Mouse (Mus musculus): ENCODE results near the gene Zfp618. TPM values are rescaled to one million over a fixed set of nuclear protein-coding genes. Genes with fewer than 3 reads are reported as not detected.

Gene Zfp618
- polyA plus RNA-seq, 1 experiment = 12.8 TPM

- Histone ChIP-seq H3K27ac (ENCODE audit: control insufficient read depth, insufficient read depth, low read depth, low read length) (no peak overlapping the region), H3K27me3 (ENCODE audit: control insufficient read depth, insufficient read depth, low read length) (no peaks in the 10 kb centered on the region), H3K36me3 (ENCODE audit: control insufficient read depth, insufficient read depth, low read length) (no peaks in the 10 kb centered on the region), H3K4me3 (ENCODE audit: control insufficient read depth, low read depth, low read length) (no peak overlapping the region), H3K4me1 (ENCODE audit: control insufficient read depth, insufficient read depth, low read length) (no peaks in the 10 kb centered on the region)
- TF ChIP-seq CTCF (IDR thresholded peaks at IDR 0.05; ENCODE audit: control insufficient read depth, insufficient read depth, insufficient replicate concordance, low read depth, low read length) (no peak), POLR2A (IDR thresholded peaks at IDR 0.05; ENCODE audit: control insufficient read depth, low read depth, low read length) (no peak)
Observed at GRCm38 (mm10) chr4:63038937-63039336, 73.6 kb downstream of the Zfp618 start.

GRCm38 (mm10) chr4:63048606-63049005 lies 83.2 kb downstream of the Zfp618 start:
- Histone ChIP-seq H3K27me3 (ENCODE audit: control insufficient read depth, insufficient read depth, low read length) (no peaks in the 10 kb centered on the region), H3K4me3 (ENCODE audit: control insufficient read depth, low read depth, low read length) (no peak overlapping the region), H3K4me1 (ENCODE audit: control insufficient read depth, insufficient read depth, low read length) (no peaks in the 10 kb centered on the region), H3K36me3 (ENCODE audit: control insufficient read depth, insufficient read depth, low read length) (no peaks in the 10 kb centered on the region), H3K27ac (ENCODE audit: control insufficient read depth, insufficient read depth, low read depth, low read length) (no peak overlapping the region)
- TF ChIP-seq CTCF (IDR thresholded peaks at IDR 0.05; ENCODE audit: control insufficient read depth, insufficient read depth, insufficient replicate concordance, low read depth, low read length) (no peak), POLR2A (IDR thresholded peaks at IDR 0.05; ENCODE audit: control insufficient read depth, low read depth, low read length) (no peak)

DNA sequence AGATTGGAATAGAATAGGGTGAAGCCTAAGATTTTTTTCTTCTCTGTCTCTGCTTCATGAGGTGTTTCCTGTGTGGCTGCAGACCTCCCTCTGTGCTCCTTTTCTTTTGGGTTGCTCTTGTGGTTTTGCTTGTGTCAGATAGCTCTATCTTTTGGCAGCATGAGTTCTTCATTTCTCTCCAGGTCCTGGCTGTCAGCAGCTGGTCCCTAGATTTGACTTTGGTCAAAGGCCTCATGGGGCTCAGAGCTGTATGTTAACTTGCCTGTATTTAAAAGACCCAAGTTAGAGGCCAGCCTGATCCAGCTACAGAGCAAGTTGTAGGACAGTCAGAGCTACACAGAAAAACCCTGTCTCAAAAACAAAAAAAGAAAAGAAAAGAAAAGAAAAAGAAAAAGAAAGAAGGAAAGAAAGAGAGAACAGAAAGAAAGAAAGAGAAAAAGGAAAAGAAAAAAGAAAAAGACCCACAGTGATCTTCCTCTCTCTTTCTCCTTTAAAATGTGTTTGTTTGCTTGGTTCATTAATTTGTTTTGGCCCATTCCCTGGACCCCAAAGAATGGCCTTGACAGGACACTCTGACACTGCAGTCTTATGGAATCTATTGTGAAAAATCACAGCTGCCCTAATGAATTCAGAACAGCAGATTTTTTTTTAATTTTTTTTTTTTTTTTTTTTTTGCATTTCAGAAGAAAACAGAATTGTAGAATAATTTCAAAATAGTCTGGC lies 84.4 kb downstream of the Zfp618 start:
- Histone ChIP-seq H3K36me3 (ENCODE audit: control insufficient read depth, insufficient read depth, low read length) (no peaks in the 10 kb centered on the region), H3K27ac (ENCODE audit: control insufficient read depth, insufficient read depth, low read depth, low read length) (no peak overlapping the region), H3K27me3 (ENCODE audit: control insufficient read depth, insufficient read depth, low read length) (no peaks in the 10 kb centered on the region), H3K4me3 (ENCODE audit: control insufficient read depth, low read depth, low read length) (no peak overlapping the region), H3K4me1 (ENCODE audit: control insufficient read depth, insufficient read depth, low read length) (no peaks in the 10 kb centered on the region)
- TF ChIP-seq POLR2A (IDR thresholded peaks at IDR 0.05; ENCODE audit: control insufficient read depth, low read depth, low read length) (no peak), CTCF (IDR thresholded peaks at IDR 0.05; ENCODE audit: control insufficient read depth, insufficient read depth, insufficient replicate concordance, low read depth, low read length) (no peak)

- no peaks in the 10 kb centered on the region for H3K36me3 ChIP-seq (ENCODE audit: control insufficient read depth, insufficient read depth, low read length)
- H3K27ac ChIP-seq (ENCODE audit: control insufficient read depth, insufficient read depth, low read depth, low read length) = no peak overlapping the region
- no peaks in the 10 kb centered on the region for H3K27me3 ChIP-seq (ENCODE audit: control insufficient read depth, insufficient read depth, low read length)
- H3K4me1 ChIP-seq (ENCODE audit: control insufficient read depth, insufficient read depth, low read length) = no peaks in the 10 kb centered on the region
- TF ChIP-seq CTCF (IDR thresholded peaks at IDR 0.05; ENCODE audit: control insufficient read depth, insufficient read depth, insufficient replicate concordance, low read depth, low read length) = no peak
- no peak for TF ChIP-seq POLR2A (IDR thresholded peaks at IDR 0.05; ENCODE audit: control insufficient read depth, low read depth, low read length)
- H3K4me3 ChIP-seq (ENCODE audit: control insufficient read depth, low read depth, low read length) = no peak overlapping the region
Observed at GRCm38 (mm10) chr4:63050319-63050676, 84.9 kb downstream of the Zfp618 start.

DNA sequence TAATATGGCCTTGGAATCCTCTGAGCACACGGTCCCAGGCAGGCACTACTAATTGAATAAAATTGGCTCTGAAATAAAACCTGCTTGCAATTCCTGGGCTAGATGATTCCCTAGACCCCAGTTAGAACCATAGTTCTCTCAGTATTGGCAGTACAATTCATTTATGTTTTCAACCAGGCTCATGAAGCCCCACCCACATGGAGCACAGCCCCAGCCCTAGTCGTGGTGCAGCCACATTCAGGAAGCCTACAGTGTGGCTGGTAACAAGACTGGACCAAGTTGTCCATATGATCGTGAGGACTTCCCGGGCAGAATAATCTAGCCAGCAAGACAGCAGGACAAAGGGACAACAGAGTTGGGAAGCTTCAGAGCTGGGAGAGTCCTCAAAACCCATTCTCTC lies 85.6 kb downstream of the Zfp618 start:
- H3K4me3 ChIP-seq (ENCODE audit: control insufficient read depth, low read depth, low read length) = no peak overlapping the region
- H3K4me1 ChIP-seq (ENCODE audit: control insufficient read depth, insufficient read depth, low read length) = no peaks in the 10 kb centered on the region
- TF ChIP-seq POLR2A (IDR thresholded peaks at IDR 0.05; ENCODE audit: control insufficient read depth, low read depth, low read length) = no peak
- no peak for TF ChIP-seq CTCF (IDR thresholded peaks at IDR 0.05; ENCODE audit: control insufficient read depth, insufficient read depth, insufficient replicate concordance, low read depth, low read length)
- H3K27me3 ChIP-seq (ENCODE audit: control insufficient read depth, insufficient read depth, low read length) = no peaks in the 10 kb centered on the region
- H3K27ac ChIP-seq (ENCODE audit: control insufficient read depth, insufficient read depth, low read depth, low read length) = no peak overlapping the region
- no peaks in the 10 kb centered on the region for H3K36me3 ChIP-seq (ENCODE audit: control insufficient read depth, insufficient read depth, low read length)

- H3K36me3 ChIP-seq (ENCODE audit: control insufficient read depth, insufficient read depth, low read length) = no peaks in the 10 kb centered on the region
- TF ChIP-seq CTCF (IDR thresholded peaks at IDR 0.05; ENCODE audit: control insufficient read depth, insufficient read depth, insufficient replicate concordance, low read depth, low read length) (no peak), POLR2A (IDR thresholded peaks at IDR 0.05; ENCODE audit: control insufficient read depth, low read depth, low read length) (no peak)
- H3K4me3 ChIP-seq (ENCODE audit: control insufficient read depth, low read depth, low read length) = no peak overlapping the region
- no peaks in the 10 kb centered on the region for H3K27me3 ChIP-seq (ENCODE audit: control insufficient read depth, insufficient read depth, low read length)
- H3K4me1 ChIP-seq (ENCODE audit: control insufficient read depth, insufficient read depth, low read length) = no peaks in the 10 kb centered on the region
- no peak overlapping the region for H3K27ac ChIP-seq (ENCODE audit: control insufficient read depth, insufficient read depth, low read depth, low read length)
Observed at GRCm38 (mm10) chr4:63051940-63052661, 86.7 kb downstream of the Zfp618 start.

DNA sequence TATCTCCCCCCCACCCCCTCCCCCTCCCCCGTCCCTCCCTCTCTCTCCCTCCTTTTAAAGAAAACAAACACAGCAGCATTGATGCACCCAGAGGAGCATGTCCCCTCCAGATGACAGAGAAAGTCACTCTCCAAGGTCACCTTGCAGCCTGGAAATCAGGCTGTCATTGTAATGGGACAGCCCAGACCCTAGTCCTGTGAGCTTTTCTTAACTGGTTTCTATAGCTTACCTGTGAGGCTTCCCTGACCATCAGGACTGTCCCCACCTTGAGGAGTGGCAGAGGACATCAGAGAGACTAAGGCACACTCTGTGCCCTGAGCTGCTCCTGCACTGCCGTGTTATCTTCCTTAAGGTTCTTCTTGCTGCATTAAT lies 87.3 kb downstream of the Zfp618 start:
- TF ChIP-seq POLR2A (IDR thresholded peaks at IDR 0.05; ENCODE audit: control insufficient read depth, low read depth, low read length) = no peak
- TF ChIP-seq CTCF (IDR thresholded peaks at IDR 0.05; ENCODE audit: control insufficient read depth, insufficient read depth, insufficient replicate concordance, low read depth, low read length) = no peak
- Histone ChIP-seq H3K4me3 (ENCODE audit: control insufficient read depth, low read depth, low read length) (no peak overlapping the region), H3K4me1 (ENCODE audit: control insufficient read depth, insufficient read depth, low read length) (no peaks in the 10 kb centered on the region), H3K36me3 (ENCODE audit: control insufficient read depth, insufficient read depth, low read length) (no peaks in the 10 kb centered on the region), H3K27ac (ENCODE audit: control insufficient read depth, insufficient read depth, low read depth, low read length) (no peak overlapping the region), H3K27me3 (ENCODE audit: control insufficient read depth, insufficient read depth, low read length) (no peaks in the 10 kb centered on the region)

Data from testis, adult 2 months (tissue).